Mouse (Mus musculus) kidney, adult 8-10 months (tissue): ENCODE data around the gene Nbas.

ENCODE experiments used
- DNase-seq, 2 experiments: peaks; one replicate each; pipeline ENCODE4 v3.0.0; 2022

Gene Nbas

GRCm38 (mm10) chr12:13543806-13544205, 274.9 kb downstream of the Nbas start:
- DNase-seq: peak; percentile 4 to 45

- no peak for DNase-seq
Observed at GRCm38 (mm10) chr12:13563646-13564289, 294.8 kb downstream of the Nbas start.

DNA sequence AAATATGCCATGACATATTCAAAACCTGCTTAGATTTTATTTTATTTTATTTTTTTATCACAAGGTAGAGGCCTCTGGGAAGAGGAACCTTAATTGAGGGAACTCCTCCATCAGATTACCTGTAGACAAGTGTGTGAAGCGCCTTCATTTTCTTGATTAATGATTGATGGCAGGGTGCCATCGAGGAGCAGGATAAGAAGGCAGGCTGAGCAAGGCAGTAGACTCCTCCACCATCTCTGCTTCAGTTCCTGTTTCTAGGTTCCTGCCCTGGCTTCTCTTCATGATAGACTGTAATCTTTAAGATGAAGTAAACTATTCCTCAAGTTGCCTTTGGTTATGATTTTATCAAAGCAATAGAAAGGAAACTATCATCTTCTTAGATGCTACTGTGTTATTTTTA, 295.4 kb downstream of the Nbas start:
- no peak for DNase-seq

DNA sequence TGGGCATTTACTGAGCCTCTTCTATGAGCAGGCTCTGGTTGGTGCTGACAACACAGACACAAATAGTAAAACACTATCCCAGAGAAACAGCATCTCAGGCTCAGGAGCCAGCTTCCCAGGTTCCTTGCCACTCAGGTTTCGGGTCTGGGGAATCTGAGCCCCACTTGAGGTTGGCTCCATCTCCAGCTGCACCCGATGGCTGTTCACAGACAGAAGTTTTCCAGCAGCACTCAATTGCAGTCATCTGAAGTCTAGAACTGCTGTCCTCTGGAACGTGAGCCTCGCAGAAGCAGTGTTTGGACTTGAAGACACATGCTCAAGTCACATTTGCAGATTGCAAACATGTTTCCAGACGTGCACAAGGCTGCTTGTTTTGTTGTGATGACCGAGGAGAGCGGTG, 297.5 kb downstream of the Nbas start:
- DNase-seq: no peak

GRCm38 (mm10) chr12:13575158-13575557, 306.2 kb downstream of the Nbas start:
- DNase-seq: no peak

DNA sequence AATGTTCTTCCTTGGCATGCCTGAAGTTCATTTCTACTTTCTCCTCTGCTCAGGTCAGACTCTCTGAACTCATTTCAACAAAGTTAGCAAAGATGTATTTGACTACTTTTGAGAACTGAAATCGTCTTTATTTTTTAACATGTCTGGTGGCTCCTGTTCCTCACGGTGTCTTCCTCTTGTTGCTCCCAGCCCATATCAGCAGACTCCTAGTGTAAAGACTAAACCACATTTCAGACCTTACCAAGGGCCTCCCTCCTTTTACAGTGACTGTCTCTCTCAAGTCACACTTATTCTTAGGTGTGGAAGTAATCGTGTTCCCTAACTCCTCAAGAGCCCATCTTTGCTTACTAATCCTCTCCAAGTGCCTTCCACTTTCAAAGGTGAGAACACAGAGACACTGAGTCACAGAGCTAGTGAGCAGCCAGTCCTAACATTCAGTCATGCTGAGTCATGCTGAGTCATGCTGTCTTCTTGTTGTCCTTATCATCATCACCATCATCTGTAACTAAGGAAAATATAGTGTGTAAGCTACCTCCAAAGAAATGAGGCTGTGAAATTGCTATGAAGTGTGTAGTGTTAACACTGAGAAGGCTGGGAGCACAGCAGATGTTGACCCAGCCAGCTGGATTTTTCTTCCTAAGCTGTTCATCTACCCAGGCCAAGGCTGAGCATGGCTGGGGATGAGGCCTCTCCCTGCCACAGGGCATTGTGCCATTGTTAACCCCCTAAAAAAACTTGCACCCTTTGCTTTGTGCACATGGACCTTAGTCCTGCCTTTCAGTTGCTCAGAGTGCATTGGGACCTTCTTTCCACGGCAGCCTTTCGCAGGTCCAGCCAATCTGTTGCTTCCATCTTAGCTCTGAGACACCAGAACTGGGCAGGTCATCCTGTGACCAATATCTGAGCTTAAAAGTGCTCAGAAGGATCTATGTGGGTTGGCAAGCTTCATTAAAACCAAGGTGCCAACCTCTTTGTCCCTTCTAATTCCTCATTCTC, 307.0 kb downstream of the Nbas start:
- DNase-seq: no peak

- no peak for DNase-seq
Observed at GRCm38 (mm10) chr12:13576761-13577160, 307.8 kb downstream of the Nbas start.

GRCm38 (mm10) chr12:13580796-13581195, 311.9 kb downstream of the Nbas start:
- no peak for DNase-seq

DNA sequence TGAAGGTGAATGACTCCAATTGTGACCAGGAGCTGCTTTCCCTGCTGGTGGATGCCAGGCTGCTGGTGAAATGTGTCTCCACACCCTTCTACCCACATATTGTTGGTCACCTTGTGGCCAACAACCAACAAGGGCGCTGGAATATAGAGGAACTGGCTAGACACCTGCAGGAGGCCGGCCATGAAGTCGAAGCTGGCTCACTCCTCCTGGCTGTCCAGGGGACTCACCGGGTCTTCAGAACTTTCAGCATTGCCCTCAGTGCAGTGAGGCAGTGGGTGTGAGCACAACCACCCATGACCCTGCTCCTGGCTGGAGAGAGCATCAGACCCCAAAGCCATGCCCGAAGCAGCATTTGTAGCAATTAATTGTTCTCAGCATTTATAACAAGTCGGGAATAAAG, 314.5 kb downstream of the Nbas start:
- DNase-seq: no peak

GRCm38 (mm10) chr12:13585527-13586156, 316.7 kb downstream of the Nbas start:
- DNase-seq: no peak

GRCm38 (mm10) chr12:13587675-13588074, 318.7 kb downstream of the Nbas start:
- no peak for DNase-seq

- no peak for DNase-seq
Observed at GRCm38 (mm10) chr12:13589021-13589420, 320.1 kb downstream of the Nbas start.

GRCm38 (mm10) chr12:13594746-13595469, 326.0 kb downstream of the Nbas start:
- DNase-seq: no peak

DNA sequence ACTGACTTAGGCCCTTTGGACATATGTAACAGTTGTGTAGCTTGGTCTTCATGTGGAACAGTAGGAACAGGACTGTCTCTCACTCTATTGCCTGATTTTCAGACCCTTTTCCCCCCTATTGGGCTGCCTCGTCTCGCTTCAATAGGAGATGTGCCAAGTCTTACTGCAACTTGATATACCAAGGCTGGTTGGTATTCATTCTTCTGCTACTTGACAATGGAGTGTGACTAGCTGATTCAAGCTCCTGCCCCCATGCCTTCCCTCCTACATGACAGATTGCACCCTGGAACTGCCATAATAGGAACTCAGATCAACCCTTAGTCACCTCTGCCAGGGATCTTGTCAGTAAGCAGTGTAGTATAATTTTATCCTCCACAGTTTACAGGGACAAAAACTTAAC, 328.1 kb downstream of the Nbas start:
- no peak for DNase-seq

DNA sequence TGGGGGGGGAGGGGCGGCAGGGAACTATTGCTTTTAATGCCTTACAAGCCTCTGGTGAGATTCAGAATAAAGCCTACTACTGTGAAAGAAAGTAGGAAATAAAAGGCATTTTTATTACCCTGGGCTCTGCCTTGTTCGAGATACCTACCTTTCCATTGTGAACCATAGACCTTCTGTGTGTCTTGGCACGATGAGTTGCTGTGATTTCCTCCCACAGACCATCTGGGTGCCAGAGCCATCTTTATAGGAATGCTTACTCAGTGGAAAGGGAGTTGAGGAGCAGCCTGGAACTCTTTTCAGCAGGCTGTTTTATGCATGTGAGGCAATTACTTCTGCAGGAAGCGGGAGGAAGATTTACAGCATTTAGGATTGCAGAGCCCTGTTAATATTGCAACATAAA, 329.6 kb downstream of the Nbas start:
- DNase-seq: no peak

DNA sequence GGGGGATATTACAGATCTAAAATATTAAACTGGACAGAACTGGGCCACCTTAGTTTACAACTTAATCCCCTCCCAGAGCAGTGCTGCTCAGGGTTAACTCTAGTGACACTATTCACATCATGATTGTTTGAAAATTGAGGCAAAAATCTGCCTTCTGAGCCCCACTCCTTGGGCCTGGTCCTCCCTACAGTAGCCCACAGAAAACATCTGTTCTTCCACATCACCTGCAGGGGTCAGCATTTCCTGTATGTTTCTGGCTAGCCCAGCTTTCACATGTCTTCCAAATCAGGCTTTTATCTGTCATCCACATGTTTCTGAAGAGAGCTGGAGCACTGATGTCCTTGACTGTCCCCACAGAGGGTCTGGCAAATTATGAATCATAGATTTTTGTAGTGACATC, 333.5 kb downstream of the Nbas start:
- peak in 1 of 2 experiments; percentile 11 for DNase-seq

GRCm38 (mm10) chr12:13607021-13607420, 338.1 kb downstream of the Nbas start:
- DNase-seq: no peak

DNA sequence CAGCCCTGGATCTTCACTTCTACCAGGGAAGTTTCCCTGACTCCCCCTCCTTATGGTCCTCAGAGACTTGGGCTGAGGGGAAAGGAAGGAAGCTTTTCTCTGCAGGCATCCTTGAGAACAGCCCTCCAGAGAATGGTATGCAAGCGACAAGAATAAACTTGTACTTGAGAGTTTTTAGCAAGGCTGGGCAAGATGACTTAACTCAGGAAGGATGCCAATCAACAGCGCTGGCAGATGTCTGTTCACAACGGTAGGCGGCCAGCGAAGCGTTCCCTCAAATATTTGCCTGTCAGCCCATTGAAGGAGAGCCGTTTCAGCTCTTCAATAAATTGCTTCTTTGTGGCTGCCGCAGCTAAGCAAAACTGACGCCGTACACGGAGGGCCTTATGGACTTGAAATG, 340.1 kb downstream of the Nbas start:
- DNase-seq: no peak

DNA sequence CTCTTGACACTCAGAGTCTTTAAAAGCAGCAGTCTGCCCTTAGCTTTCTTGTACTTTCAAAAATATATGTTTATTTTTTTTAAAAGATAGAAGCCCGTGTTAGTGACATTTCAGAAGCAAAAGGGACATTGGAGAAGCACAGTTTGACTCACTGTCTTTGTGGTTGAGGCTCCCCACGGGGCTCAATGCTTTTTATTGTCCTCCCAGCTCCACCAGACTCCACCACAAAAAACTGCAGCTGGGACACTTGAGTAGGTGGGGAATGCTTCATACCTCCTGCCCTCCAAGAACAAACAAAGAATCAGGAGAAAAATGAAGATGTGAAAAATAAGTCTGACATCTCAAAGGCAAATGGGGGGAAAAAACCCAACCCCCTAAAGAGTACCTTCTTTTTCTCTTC, 344.1 kb downstream of the Nbas start:
- DNase-seq: no peak

DNA sequence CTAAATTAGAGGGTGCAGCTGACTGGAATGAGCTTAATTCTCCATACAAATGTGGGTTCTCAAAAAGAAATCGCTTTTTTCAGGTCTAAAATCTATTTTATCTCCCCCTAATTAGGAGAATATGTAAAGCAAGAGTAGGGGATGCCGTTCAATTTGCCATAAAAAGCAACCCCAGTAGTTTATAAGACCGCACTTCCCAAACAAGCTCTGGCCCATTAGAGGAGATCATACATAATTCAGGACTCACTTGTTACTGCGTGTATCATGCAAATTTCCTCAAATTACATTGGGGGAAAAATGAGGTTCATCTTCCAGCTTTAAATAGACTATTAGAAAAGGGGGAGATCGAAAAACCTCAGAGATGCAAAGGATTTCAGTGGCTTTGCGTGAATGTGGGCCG, 346.7 kb downstream of the Nbas start:
- DNase-seq: no peak

GRCm38 (mm10) chr12:13622150-13622822, 353.4 kb downstream of the Nbas start:
- no peak for DNase-seq
